Mouse (Mus musculus): ENCODE measurements around the gene Hsd17b11. TPM values are rescaled to one million over a fixed set of nuclear protein-coding genes. Genes with fewer than 3 reads are reported as not detected.
A peak's percentile ranks its signal among the peaks of the same experiment; 100 is the strongest.

Hsd17b11 gene
- 10 to 100 TPM; 33.5 to 34.2 TPM for total RNA-seq (2021)
- long read RNA-seq, partial matches to known transcripts = 1 of 1 reads
- long read RNA-seq, other reads (novel, unspliced or antisense) = 0 of 1 reads

GRCm38 (mm10) chr5:104021597-104022378, at the start of gene Hsd17b11:
TSS of gene Hsd17b11 (minus strand) at chr5:104021919.
- DNase-seq (ENCODE audit: low spot score in 2 of 2) = peak; percentile 56 to 72

GRCm38 (mm10) chr5:104071048-104071447, 49.3 kb upstream of the Hsd17b11 start:
- no peak for DNase-seq (ENCODE audit: low spot score in 2 of 2)

- peak; percentile 41 to 56 for DNase-seq (ENCODE audit: low spot score in 2 of 2)
These were observed 47.0 kb upstream of the Hsd17b11 start for GRCm38 (mm10) chr5:104068751-104069150.

GRCm38 (mm10) chr5:104062773-104063551, 41.2 kb upstream of the Hsd17b11 start:
- DNase-seq (ENCODE audit: low spot score in 2 of 2) = no peak

GRCm38 (mm10) chr5:104061936-104062772, 40.4 kb upstream of the Hsd17b11 start:
- no peak for DNase-seq (ENCODE audit: low spot score in 2 of 2)

GRCm38 (mm10) chr5:104060429-104060828, 38.7 kb upstream of the Hsd17b11 start:
- DNase-seq (ENCODE audit: low spot score in 2 of 2) = no peak

- DNase-seq (ENCODE audit: low spot score in 2 of 2) = no peak
These were observed 37.9 kb upstream of the Hsd17b11 start for GRCm38 (mm10) chr5:104059628-104060027.

- DNase-seq (ENCODE audit: low spot score in 2 of 2) = peak; percentile 50 to 61
These were observed 36.3 kb upstream of the Hsd17b11 start for GRCm38 (mm10) chr5:104058021-104058420.

- DNase-seq (ENCODE audit: low spot score in 2 of 2) = no peak
These were observed 34.6 kb upstream of the Hsd17b11 start for GRCm38 (mm10) chr5:104056295-104056694.

- no peak for DNase-seq (ENCODE audit: low spot score in 2 of 2)
These were observed 34.1 kb upstream of the Hsd17b11 start for GRCm38 (mm10) chr5:104055816-104056215.

GRCm38 (mm10) chr5:104054938-104055337, 33.2 kb upstream of the Hsd17b11 start:
- no peak for DNase-seq (ENCODE audit: low spot score in 2 of 2)

GRCm38 (mm10) chr5:104052956-104053355, 31.2 kb upstream of the Hsd17b11 start:
- no peak for DNase-seq (ENCODE audit: low spot score in 2 of 2)

- DNase-seq (ENCODE audit: low spot score in 2 of 2) = no peak
These were observed 26.4 kb upstream of the Hsd17b11 start for GRCm38 (mm10) chr5:104048139-104048538.

GRCm38 (mm10) chr5:104047200-104048105, 25.7 kb upstream of the Hsd17b11 start:
- DNase-seq (ENCODE audit: low spot score in 2 of 2) = peak in 1 of 2 experiments; percentile 36

- DNase-seq (ENCODE audit: low spot score in 2 of 2) = peak; percentile 97
These were observed 24.8 kb upstream of the Hsd17b11 start, which contains the start of gene Nudt9 for GRCm38 (mm10) chr5:104046256-104047199. TSS of gene Nudt9 (plus strand) at chr5:104046306.

GRCm38 (mm10) chr5:104043704-104044103, 22.0 kb upstream of the Hsd17b11 start:
- DNase-seq (ENCODE audit: low spot score in 2 of 2) = no peak

GRCm38 (mm10) chr5:104042906-104043305, 21.2 kb upstream of the Hsd17b11 start:
- DNase-seq (ENCODE audit: low spot score in 2 of 2) = no peak

GRCm38 (mm10) chr5:104039154-104039932, 17.6 kb upstream of the Hsd17b11 start:
- peak; percentile 46 to 55 for DNase-seq (ENCODE audit: low spot score in 2 of 2)
